Mouse (Mus musculus): ENCODE data around the gene Gper1. TPM values are rescaled to one million over a fixed set of nuclear protein-coding genes. Genes with fewer than 3 reads are reported as not detected.
"Not testable (repeated sequence)": the region's sequence is repeated elsewhere in the genome, so short reads cannot be mapped to it uniquely, and the experiment has no call there.

The Gper1 gene
- polyA plus RNA-seq, 1 experiment: 5.7 TPM

- DNase-seq (ENCODE audit: extremely low spot score in 1 of 2, low spot score in 1 of 2): not testable (repeated sequence)
Observed at GRCm38 (mm10) chr5:139390324-139391119, 32.4 kb upstream of the Gper1 start.

GRCm38 (mm10) chr5:139391309-139391990 lies 31.5 kb upstream of the Gper1 start:
- no peak for DNase-seq (ENCODE audit: extremely low spot score in 1 of 2, low spot score in 1 of 2)

- DNase-seq (ENCODE audit: extremely low spot score in 1 of 2, low spot score in 1 of 2): no peak
Observed at GRCm38 (mm10) chr5:139392219-139393196, 30.4 kb upstream of the Gper1 start.

GRCm38 (mm10) chr5:139393197-139393588 lies 29.8 kb upstream of the Gper1 start:
- no peak for DNase-seq (ENCODE audit: extremely low spot score in 1 of 2, low spot score in 1 of 2)

- no peak for DNase-seq (ENCODE audit: extremely low spot score in 1 of 2, low spot score in 1 of 2)
Observed at GRCm38 (mm10) chr5:139394399-139394798, 28.6 kb upstream of the Gper1 start.

- no peak for DNase-seq (ENCODE audit: extremely low spot score in 1 of 2, low spot score in 1 of 2)
Observed at GRCm38 (mm10) chr5:139395528-139395927, 27.4 kb upstream of the Gper1 start.

GRCm38 (mm10) chr5:139397359-139397916 lies 25.5 kb upstream of the Gper1 start:
- no peak for DNase-seq (ENCODE audit: extremely low spot score in 1 of 2, low spot score in 1 of 2)

- DNase-seq (ENCODE audit: extremely low spot score in 1 of 2, low spot score in 1 of 2): peak; percentile 85 to 97
Observed at GRCm38 (mm10) chr5:139397959-139398753, 24.8 kb upstream of the Gper1 start.

GRCm38 (mm10) chr5:139398786-139399185 lies 24.2 kb upstream of the Gper1 start:
- DNase-seq (ENCODE audit: extremely low spot score in 1 of 2, low spot score in 1 of 2): no peak

- no peak for DNase-seq (ENCODE audit: extremely low spot score in 1 of 2, low spot score in 1 of 2)
Observed at GRCm38 (mm10) chr5:139399991-139400390, 23.0 kb upstream of the Gper1 start.

GRCm38 (mm10) chr5:139402106-139402505 lies 20.8 kb upstream of the Gper1 start:
- DNase-seq (ENCODE audit: extremely low spot score in 1 of 2, low spot score in 1 of 2): no peak

GRCm38 (mm10) chr5:139403692-139404260 lies 19.2 kb upstream of the Gper1 start:
- no peak for DNase-seq (ENCODE audit: extremely low spot score in 1 of 2, low spot score in 1 of 2)

GRCm38 (mm10) chr5:139404801-139405401 lies 18.1 kb upstream of the Gper1 start, which contains the start of gene C130050O18Rik:
Gene C130050O18Rik (plus strand): TSS chr5:139405280.
- DNase-seq (ENCODE audit: extremely low spot score in 1 of 2, low spot score in 1 of 2): no peak

- DNase-seq (ENCODE audit: extremely low spot score in 1 of 2, low spot score in 1 of 2): no peak
Observed at GRCm38 (mm10) chr5:139405478-139405877, 17.5 kb upstream of the Gper1 start.

GRCm38 (mm10) chr5:139405953-139406352 lies 17.0 kb upstream of the Gper1 start:
- DNase-seq (ENCODE audit: extremely low spot score in 1 of 2, low spot score in 1 of 2): no peak

GRCm38 (mm10) chr5:139407121-139407885 lies 15.6 kb upstream of the Gper1 start:
- no peak for DNase-seq (ENCODE audit: extremely low spot score in 1 of 2, low spot score in 1 of 2)

GRCm38 (mm10) chr5:139408511-139408910 lies 14.4 kb upstream of the Gper1 start:
- DNase-seq (ENCODE audit: extremely low spot score in 1 of 2, low spot score in 1 of 2): no peak

- no peak for DNase-seq (ENCODE audit: extremely low spot score in 1 of 2, low spot score in 1 of 2)
Observed at GRCm38 (mm10) chr5:139409412-139409811, 13.5 kb upstream of the Gper1 start.
